Mouse (Mus musculus): ENCODE results near the gene Tbxa2r. TPM values are rescaled to one million over a fixed set of nuclear protein-coding genes. Genes with fewer than 3 reads are reported as not detected.

Gene Tbxa2r
- polyA plus RNA-seq, 1 experiment from 2014 or later: 6.7 TPM

DNA sequence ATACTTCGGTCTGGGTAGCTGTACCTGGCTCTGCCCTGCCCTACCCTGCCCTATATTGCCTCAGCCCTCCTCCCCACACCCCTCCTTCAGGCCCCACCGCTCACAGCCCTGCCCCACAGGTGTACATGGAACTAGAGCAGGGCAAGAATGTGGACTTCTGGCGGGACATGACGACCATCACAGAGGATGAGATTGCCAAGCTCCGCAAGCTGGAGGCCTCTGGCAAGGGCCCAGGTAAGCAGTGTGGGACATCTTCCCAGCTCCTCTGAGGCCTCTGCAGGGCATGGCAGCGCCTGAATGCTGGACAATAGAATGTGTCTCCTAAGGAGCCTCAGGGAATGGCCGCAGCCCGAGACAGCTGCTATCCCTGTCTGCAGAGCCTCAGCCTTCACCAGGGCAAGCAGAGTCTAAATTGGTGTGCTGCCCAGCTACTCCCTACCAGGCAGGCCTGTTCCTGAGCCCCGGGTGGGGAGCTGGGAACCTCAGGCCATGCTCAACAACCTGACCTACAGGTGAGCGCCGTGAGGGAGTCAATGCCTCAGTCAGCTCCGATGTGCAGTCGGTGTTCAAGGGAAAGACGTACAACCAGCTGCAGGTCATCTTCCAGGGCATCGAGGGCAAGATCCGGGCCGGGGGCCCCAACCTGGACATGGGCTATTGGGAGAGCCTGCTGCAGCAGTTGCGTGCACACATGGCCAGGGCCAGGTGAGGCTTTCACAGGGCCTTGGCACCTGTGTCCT, 4.6 kb upstream of the Tbxa2r start:
- Histone ChIP-seq H3K9me3 (replicated peaks) (no peaks in the 10 kb centered on the region), H3K4me1 (peaks cover 64% of the 10 kb centered on the region), H3K4me2 (no peak overlapping the region), H3K27me3 (replicated peaks) (no peaks in the 10 kb centered on the region), H3K36me3 (peaks cover 55% of the 10 kb centered on the region), H3K4me3 (no peak overlapping the region), H3K9ac (no peak overlapping the region), H3K27ac (no peak overlapping the region)
- 91% methylated on average over 18 of the region's 18 CpGs for WGBS (ENCODE audit: insufficient replicate concordance)
- ATAC-seq: no peak

GRCm38 (mm10) chr10:81325176-81325575, 3.4 kb upstream of the Tbxa2r start:
- H3K36me3 ChIP-seq: peaks cover 54% of the 10 kb centered on the region
- 94% methylated on average over 21 of the region's 21 CpGs for WGBS (ENCODE audit: insufficient replicate concordance)
- no peaks in the 10 kb centered on the region for H3K9me3 ChIP-seq (replicated peaks)
- H3K4me3 ChIP-seq: no peak overlapping the region
- no peak overlapping the region for H3K27ac ChIP-seq
- H3K4me2 ChIP-seq: no peak overlapping the region
- peaks cover 65% of the 10 kb centered on the region for H3K4me1 ChIP-seq
- H3K27me3 ChIP-seq (replicated peaks): 0 out of 2 replicates have a peak, but pooled peaks cover 7% of the 10 kb centered on the region
- H3K9ac ChIP-seq: no peak overlapping the region
- no peak for ATAC-seq

- ATAC-seq: no peak
- peak overlapping the region; percentile 49; the same call in 1 of the 2 replicates for H3K27ac ChIP-seq
- H3K9me3 ChIP-seq (replicated peaks): no peaks in the 10 kb centered on the region
- no peak overlapping the region for H3K4me2 ChIP-seq
- H3K4me3 ChIP-seq: no peak overlapping the region
- 90% methylated on average over 18 of the region's 18 CpGs for WGBS (ENCODE audit: insufficient replicate concordance)
- H3K36me3 ChIP-seq: peaks cover 54% of the 10 kb centered on the region
- H3K9ac ChIP-seq: no peak overlapping the region
- H3K27me3 ChIP-seq (replicated peaks): 0 out of 2 replicates have a peak, but pooled peaks cover 7% of the 10 kb centered on the region
- peaks cover 71% of the 10 kb centered on the region for H3K4me1 ChIP-seq
Measured at GRCm38 (mm10) chr10:81325781-81326180, 2.8 kb upstream of the Tbxa2r start.

DNA sequence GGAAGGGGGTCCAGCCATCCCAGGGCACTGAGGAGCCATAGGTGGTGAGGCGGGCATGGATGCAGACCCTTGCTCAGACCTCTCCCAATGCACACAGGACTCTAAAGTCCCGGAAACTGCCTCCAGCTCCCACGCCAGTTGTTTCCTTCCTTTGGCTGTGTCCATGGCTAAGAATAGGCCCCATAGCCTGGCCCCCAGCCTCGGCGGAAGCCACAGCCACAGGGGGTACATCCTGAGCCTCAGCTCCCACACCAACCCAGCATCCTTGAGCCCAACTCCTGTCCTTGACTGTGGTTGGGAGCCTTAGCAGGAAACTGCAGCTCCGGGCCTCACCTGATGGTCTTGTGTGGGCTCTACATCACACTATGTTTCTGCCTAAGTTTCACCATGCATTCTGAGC, 1.7 kb upstream of the Tbxa2r start:
- 40% methylated on average over 6 of the region's 6 CpGs for WGBS (ENCODE audit: insufficient replicate concordance)
- Histone ChIP-seq H3K27me3 (replicated peaks) (peaks cover 14% of the 10 kb centered on the region; the same call in 1 of the 2 replicates), H3K36me3 (peaks cover 54% of the 10 kb centered on the region), H3K27ac (peak overlapping the region; percentile 49; the same call in 1 of the 2 replicates), H3K9me3 (replicated peaks) (no peaks in the 10 kb centered on the region), H3K4me2 (peak overlapping the region; percentile 27), H3K4me3 (no peak overlapping the region), H3K9ac (no peak overlapping the region), H3K4me1 (peaks cover 71% of the 10 kb centered on the region)
- ATAC-seq: no peak

DNA sequence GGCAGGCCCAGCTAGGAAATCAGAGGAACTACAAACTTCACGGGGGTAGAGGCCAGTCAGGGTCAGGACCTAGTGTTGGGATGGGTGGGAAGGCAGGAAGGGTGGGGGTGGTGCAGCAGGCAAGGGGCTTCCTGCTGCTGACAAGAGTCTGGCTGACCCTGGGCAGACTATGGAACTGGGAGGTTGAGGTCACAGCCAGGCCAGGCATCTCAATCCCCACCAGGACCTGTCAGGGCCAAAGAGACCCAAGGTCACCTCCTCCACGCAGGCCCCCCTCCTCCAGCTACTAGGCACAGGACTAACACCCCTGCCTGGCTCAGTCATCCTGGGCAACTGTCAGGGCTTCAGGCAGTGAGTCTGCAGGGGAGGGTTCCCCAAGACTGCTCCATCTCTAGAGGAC, 572 bp upstream of the Tbxa2r start:
- H3K9me3 ChIP-seq (replicated peaks): no peaks in the 10 kb centered on the region
- no peak overlapping the region for H3K4me3 ChIP-seq
- H3K27me3 ChIP-seq (replicated peaks): peaks cover 24% of the 10 kb centered on the region
- peak overlapping the region; percentile 68 for H3K27ac ChIP-seq
- peaks cover 68% of the 10 kb centered on the region for H3K4me1 ChIP-seq
- H3K36me3 ChIP-seq: peaks cover 45% of the 10 kb centered on the region
- H3K9ac ChIP-seq: peak overlapping the region; percentile 23; the same call in 1 of the 2 replicates
- 33% methylated on average over 2 of the region's 2 CpGs for WGBS (ENCODE audit: insufficient replicate concordance)
- peak; percentile 33 for ATAC-seq
- H3K4me2 ChIP-seq: peak overlapping the region; percentile 35

DNA sequence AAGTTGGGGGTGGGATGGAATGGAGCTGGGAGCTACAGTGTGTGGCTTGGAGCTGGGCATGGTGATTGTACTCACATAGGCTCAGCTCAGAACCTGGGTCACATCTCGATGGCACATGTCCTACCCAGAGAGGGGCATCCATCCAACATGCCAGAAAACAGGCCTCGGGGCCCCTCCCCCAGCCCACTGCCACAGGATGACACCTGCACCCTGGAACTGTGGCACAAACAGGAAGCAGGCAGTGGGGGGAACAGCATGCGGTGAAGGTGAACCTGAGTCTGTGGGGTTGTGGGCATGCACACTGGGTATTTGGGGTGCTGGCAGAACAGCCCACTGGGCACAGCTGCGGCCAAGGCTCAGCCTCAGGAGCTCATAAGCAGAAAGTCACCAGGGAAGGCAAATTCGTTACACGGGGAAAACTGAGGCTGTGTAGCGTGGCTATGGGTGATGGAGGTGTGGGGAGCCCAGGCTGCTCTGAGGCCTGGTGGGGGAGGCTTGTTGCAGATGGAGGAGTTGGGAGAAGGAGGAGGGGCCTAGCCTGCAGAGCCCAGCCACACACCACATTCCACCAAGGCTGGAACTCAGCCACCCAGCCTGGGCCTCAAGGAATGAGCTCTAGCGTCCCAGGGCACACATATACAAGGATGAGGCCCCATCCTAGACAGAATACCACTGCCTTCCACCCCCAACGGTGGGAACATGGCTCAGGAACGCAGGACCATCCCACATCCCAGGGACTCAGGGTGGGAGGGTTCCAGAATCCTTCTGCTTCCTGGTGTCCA, 854 bp downstream of the Tbxa2r start:
- peak overlapping the region; percentile 68 for H3K27ac ChIP-seq
- H3K4me3 ChIP-seq: 0 out of 2 replicates have a peak overlapping the region, but pooled peaks have one; percentile 19
- no peak overlapping the region; the same call in 1 of the 2 replicates for H3K9ac ChIP-seq
- peaks cover 35% of the 10 kb centered on the region for H3K36me3 ChIP-seq
- peak overlapping the region; percentile 35 for H3K4me2 ChIP-seq
- WGBS (ENCODE audit: insufficient replicate concordance): 68% methylated on average over 10 of the region's 10 CpGs
- no peak for ATAC-seq
- H3K9me3 ChIP-seq (replicated peaks): no peaks in the 10 kb centered on the region
- H3K4me1 ChIP-seq: peaks cover 64% of the 10 kb centered on the region
- H3K27me3 ChIP-seq (replicated peaks): peaks cover 37% of the 10 kb centered on the region

GRCm38 (mm10) chr10:81330007-81330406, 1.5 kb downstream of the Tbxa2r start:
- ATAC-seq: no peak
- H3K27ac ChIP-seq: peak overlapping the region; percentile 68
- H3K4me2 ChIP-seq: peak overlapping the region; percentile 2; the same call in 1 of the 2 replicates
- no peak overlapping the region for H3K9ac ChIP-seq
- H3K27me3 ChIP-seq (replicated peaks): peaks cover 43% of the 10 kb centered on the region
- WGBS (ENCODE audit: insufficient replicate concordance): 55% methylated on average over 4 of the region's 4 CpGs
- no peak overlapping the region for H3K4me3 ChIP-seq
- peaks cover 69% of the 10 kb centered on the region for H3K4me1 ChIP-seq
- peaks cover 29% of the 10 kb centered on the region for H3K36me3 ChIP-seq
- H3K9me3 ChIP-seq (replicated peaks): no peaks in the 10 kb centered on the region

- peaks cover 6% of the 10 kb centered on the region for H3K36me3 ChIP-seq
- H3K9ac ChIP-seq: no peak overlapping the region
- WGBS (ENCODE audit: insufficient replicate concordance): 29% methylated on average over 29 of the region's 29 CpGs
- H3K27ac ChIP-seq: no peak overlapping the region
- H3K27me3 ChIP-seq (replicated peaks): peaks cover 63% of the 10 kb centered on the region
- no peak overlapping the region for H3K4me3 ChIP-seq
- no peaks in the 10 kb centered on the region for H3K9me3 ChIP-seq (replicated peaks)
- no peak for ATAC-seq
- H3K4me1 ChIP-seq: peaks cover 64% of the 10 kb centered on the region
- peak overlapping the region; percentile 21 for H3K4me2 ChIP-seq
Measured at GRCm38 (mm10) chr10:81332277-81332676, 3.7 kb downstream of the Tbxa2r start.

DNA sequence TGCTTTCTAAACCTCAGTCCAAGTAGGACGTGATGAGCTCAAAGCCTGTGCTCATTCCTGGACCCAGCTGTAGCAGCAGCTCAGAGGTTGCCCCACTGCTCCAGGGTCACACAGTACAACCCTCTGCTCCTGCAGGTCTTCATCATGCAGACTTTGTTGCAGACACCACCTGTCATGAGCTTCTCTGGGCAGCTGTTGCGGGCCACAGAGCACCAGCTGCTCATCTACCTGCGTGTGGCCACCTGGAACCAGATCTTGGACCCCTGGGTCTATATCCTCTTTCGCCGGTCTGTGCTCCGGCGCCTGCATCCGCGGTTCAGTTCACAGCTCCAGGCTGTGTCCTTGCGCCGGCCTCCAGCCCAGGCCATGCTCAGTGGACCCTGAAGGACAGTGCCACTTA, 5.8 kb downstream of the Tbxa2r start:
- Histone ChIP-seq H3K27me3 (replicated peaks) (peaks cover 79% of the 10 kb centered on the region), H3K4me3 (no peak overlapping the region), H3K9ac (no peak overlapping the region), H3K4me2 (no peak overlapping the region), H3K9me3 (replicated peaks) (no peaks in the 10 kb centered on the region), H3K4me1 (peaks cover 44% of the 10 kb centered on the region), H3K36me3 (peaks cover 5% of the 10 kb centered on the region; the same call in 1 of the 2 replicates), H3K27ac (no peak overlapping the region)
- ATAC-seq: no peak
- 71% methylated on average over 11 of the region's 11 CpGs for WGBS (ENCODE audit: insufficient replicate concordance)

DNA sequence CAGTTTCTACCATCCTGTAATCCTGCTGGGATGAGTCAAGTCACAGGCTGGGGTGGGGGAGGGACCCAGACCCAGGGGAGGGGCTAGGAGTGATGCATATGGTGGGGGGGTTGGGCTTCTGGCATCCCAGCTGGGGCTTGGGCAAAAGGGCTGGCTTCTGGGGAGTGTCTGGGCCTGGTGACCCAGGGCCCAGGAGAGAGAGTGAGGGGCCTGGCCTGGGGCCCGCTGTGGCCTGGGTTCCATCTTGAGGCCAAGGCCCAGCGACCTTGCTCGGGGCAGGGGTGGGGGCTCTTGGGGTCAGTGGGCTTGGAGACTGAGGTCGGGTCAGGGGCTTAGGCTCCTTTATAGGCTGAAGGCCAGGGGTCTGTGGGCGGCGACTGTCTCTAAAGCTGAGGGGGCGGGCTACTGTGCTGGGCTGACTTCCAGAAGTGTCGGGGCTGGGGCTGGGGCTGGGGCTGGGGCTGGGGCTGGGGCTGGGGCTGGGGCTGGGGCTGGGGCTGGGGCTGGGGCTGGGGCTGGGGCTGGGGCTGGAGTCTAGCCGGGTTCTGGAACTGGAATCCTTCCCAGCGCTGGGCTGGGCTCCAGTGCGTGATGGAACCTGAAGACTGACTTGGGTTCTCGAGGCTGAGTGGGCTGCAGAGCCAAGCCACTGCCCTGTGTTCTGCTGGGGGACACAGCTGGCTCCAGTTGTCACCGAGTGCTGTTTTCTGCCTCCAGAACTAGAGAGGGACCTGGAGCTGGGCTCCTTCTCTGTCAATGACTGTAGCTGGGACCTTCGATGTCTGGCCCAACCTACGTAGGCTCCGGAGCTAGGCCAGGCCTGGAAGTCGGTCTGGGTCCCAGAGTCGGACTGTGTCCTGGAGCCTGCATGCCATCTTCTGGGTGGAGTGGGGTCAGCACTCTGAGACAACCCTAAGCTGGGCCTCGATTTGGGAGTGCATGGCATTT, 7.1 kb downstream of the Tbxa2r start:
- H3K36me3 ChIP-seq: peaks cover 5% of the 10 kb centered on the region; the same call in 1 of the 2 replicates
- no peaks in the 10 kb centered on the region for H3K9me3 ChIP-seq (replicated peaks)
- H3K4me2 ChIP-seq: no peak overlapping the region
- H3K9ac ChIP-seq: no peak overlapping the region
- 59% methylated on average over 17 of the region's 19 CpGs for WGBS (ENCODE audit: insufficient replicate concordance)
- H3K4me3 ChIP-seq: no peak overlapping the region
- H3K27ac ChIP-seq: peak overlapping the region; percentile 37
- no peak for ATAC-seq
- peaks cover 72% of the 10 kb centered on the region for H3K27me3 ChIP-seq (replicated peaks)
- H3K4me1 ChIP-seq: peaks cover 38% of the 10 kb centered on the region

- peaks cover 73% of the 10 kb centered on the region for H3K27me3 ChIP-seq (replicated peaks)
- no peak overlapping the region; the same call in 1 of the 2 replicates for H3K27ac ChIP-seq
- peaks cover 44% of the 10 kb centered on the region for H3K4me1 ChIP-seq
Measured at GRCm38 (mm10) chr10:81336558-81336957, 8.0 kb downstream of the Tbxa2r start.

More at GRCm38 (mm10) chr10:81336558-81336957, 8.0 kb downstream of the Tbxa2r start:
- Histone ChIP-seq H3K9me3 (replicated peaks) (no peaks in the 10 kb centered on the region), H3K4me2 (no peak overlapping the region), H3K4me3 (no peak overlapping the region), H3K9ac (no peak overlapping the region), H3K36me3 (peaks cover 5% of the 10 kb centered on the region; the same call in 1 of the 2 replicates)
- ATAC-seq: no peak
- WGBS (ENCODE audit: insufficient replicate concordance): 81% methylated on average over 4 of the region's 4 CpGs

All from liver, embryonic 12.5 days (tissue).